Mouse (Mus musculus) myocyte (in vitro differentiated cells): ENCODE results near the gene Pilra. TPM values are rescaled to one million over a fixed set of nuclear protein-coding genes. Genes with fewer than 3 reads are reported as not detected.

Source experiments
- H3K27me3 ChIP-seq: one replicate; pipeline ENCODE4 v1.6.1; 2011; ENCODE audit not compliant: control insufficient read depth, insufficient read depth, insufficient read length
- H3K36me3 ChIP-seq: one replicate; pipeline ENCODE4 v1.6.1; 2011; ENCODE audit not compliant: control insufficient read depth, insufficient read depth
- H3K4me2 ChIP-seq: one replicate; pipeline ENCODE4 v1.6.1; 2011; ENCODE audit warnings: low read depth, control low read depth
- H3K4me3 ChIP-seq: one replicate; pipeline ENCODE4 v1.5.1; 2011; ENCODE audit warnings: mild to moderate bottlenecking, control low read depth, moderate library complexity
- H3K79me2 ChIP-seq: one replicate; pipeline ENCODE4 v1.6.1; 2011; ENCODE audit not compliant: control insufficient read depth, insufficient read depth
- H3ac ChIP-seq: one replicate; pipeline ENCODE4 v1.6.1; 2011; ENCODE audit not compliant: control insufficient read depth, insufficient read length
- CEBPB ChIP-seq: IDR thresholded peaks from 2 replicates; pipeline ENCODE4 v1.6.1; 2011; ENCODE audit warnings: mild to moderate bottlenecking, moderate library complexity; ENCODE audit not compliant: poor library complexity, insufficient read depth, severe bottlenecking
- E2F4 ChIP-seq: IDR thresholded peaks from one replicate; pipeline ENCODE4 v1.6.1; 2011; ENCODE audit warnings: mild to moderate bottlenecking, control low read depth, moderate library complexity; ENCODE audit not compliant: insufficient read depth
- MAX ChIP-seq: IDR thresholded peaks from one replicate; pipeline ENCODE4 v1.6.1; 2011; ENCODE audit warnings: low read depth, mild to moderate bottlenecking, control low read depth
- MYOD1 ChIP-seq, 3 experiments: IDR thresholded peaks; one replicate each; pipeline ENCODE4 v1.6.1; 2011; ENCODE audit warnings: control low read depth in 2 of 3, low read depth in 2 of 3, mild to moderate bottlenecking in 2 of 3, moderate library complexity in 1 of 3; ENCODE audit not compliant: insufficient read length in 2 of 3, control insufficient read depth in 1 of 3
- MYOG ChIP-seq, 3 experiments: IDR thresholded peaks; one replicate each; pipeline ENCODE4 v1.6.1; 2011; ENCODE audit warnings: control low read depth in 2 of 3, low read depth in 2 of 3, mild to moderate bottlenecking in 2 of 3; ENCODE audit not compliant: insufficient read length in 2 of 3, control insufficient read depth in 1 of 3, insufficient read depth in 1 of 3
- POLR2A ChIP-seq: IDR thresholded peaks from one replicate; pipeline ENCODE4 v1.6.1; 2011; ENCODE audit warnings: low read depth, mild to moderate bottlenecking, control low read depth, moderate library complexity; ENCODE audit not compliant: insufficient read length
- POLR2AphosphoS2 ChIP-seq: IDR thresholded peaks from one replicate; pipeline ENCODE4 v1.6.1; 2011; ENCODE audit warnings: low read depth, control low read depth; ENCODE audit not compliant: insufficient read length
- REST ChIP-seq: IDR thresholded peaks from one replicate; pipeline ENCODE4 v1.6.1; 2011; ENCODE audit warnings: mild to moderate bottlenecking, control low read depth, moderate library complexity; ENCODE audit not compliant: insufficient read depth, insufficient read length
- SRF ChIP-seq: IDR thresholded peaks from one replicate; pipeline ENCODE4 v1.6.1; 2011; ENCODE audit warnings: low read depth; ENCODE audit not compliant: control insufficient read depth, insufficient read length
- TCF12 ChIP-seq: IDR thresholded peaks from one replicate; pipeline ENCODE4 v1.6.1; 2011; ENCODE audit warnings: mild to moderate bottlenecking, control low read depth; ENCODE audit not compliant: poor library complexity, insufficient read depth, severe bottlenecking
- TCF3 ChIP-seq: IDR thresholded peaks from one replicate; pipeline ENCODE4 v1.6.1; 2011; ENCODE audit warnings: low read depth, control low read depth; ENCODE audit not compliant: insufficient read length
- USF1 ChIP-seq: IDR thresholded peaks from one replicate; pipeline ENCODE4 v1.6.1; 2011; ENCODE audit warnings: low read depth, mild to moderate bottlenecking, control low read depth, moderate library complexity
- polyA plus RNA-seq: library from polyadenylated mRNA; unstranded; fragments of >200 nt; fragmentation: generic; extraction: Trizol; gene quantifications from one replicate; pipeline ENCODE4 v1.2.1, GENCODE M21; 2012; ENCODE audit warnings: missing spikeins

Pilra gene
- polyA plus RNA-seq, 1 experiment: 0.05 TPM

- H3K36me3 ChIP-seq: peaks cover 22% of the 10 kb centered on the region
- no peak overlapping the region for H3K4me3 ChIP-seq
These were observed 53.1 kb downstream of the Pilra start for GRCm38 (mm10) chr5:137782776-137783522.

GRCm38 (mm10) chr5:137781661-137782060 is 54.4 kb downstream of the Pilra start:
- peaks cover 24% of the 10 kb centered on the region for H3K79me2 ChIP-seq
- H3ac ChIP-seq: no peak overlapping the region
- no peaks in the 10 kb centered on the region for H3K27me3 ChIP-seq
- no peak overlapping the region for H3K4me3 ChIP-seq
- TF ChIP-seq SRF (no peak), REST (no peak), E2F4 (no peak), MAX (no peak), TCF12 (no peak), USF1 (no peak), MYOD1 (IDR thresholded peaks at IDR 0.05; ENCODE audit: control insufficient read depth in 1 of 3, insufficient read length in 2 of 3, low read depth in 2 of 3) (no peak), CEBPB (no peak), POLR2AphosphoS2 (no peak), MYOG (IDR thresholded peaks at IDR 0.05; ENCODE audit: control insufficient read depth in 1 of 3, insufficient read depth in 1 of 3, insufficient read length in 2 of 3, low read depth in 2 of 3) (no peak), TCF3 (no peak), POLR2A (no peak)
- no peak overlapping the region for H3K4me2 ChIP-seq
- H3K36me3 ChIP-seq: peaks cover 22% of the 10 kb centered on the region

More at GRCm38 (mm10) chr5:137782776-137783522, 53.1 kb downstream of the Pilra start:
- no peak overlapping the region for H3ac ChIP-seq
- H3K4me2 ChIP-seq: peak overlapping the region; percentile 89
- TF ChIP-seq MYOD1 (IDR thresholded peaks at IDR 0.05; ENCODE audit: control insufficient read depth in 1 of 3, insufficient read length in 2 of 3, low read depth in 2 of 3) (no peak), CEBPB (no peak), TCF12 (no peak), MAX (no peak)
- no peaks in the 10 kb centered on the region for H3K27me3 ChIP-seq
- peaks cover 24% of the 10 kb centered on the region for H3K79me2 ChIP-seq

- peak; percentile 61 for TF ChIP-seq POLR2AphosphoS2
- TF ChIP-seq TCF3: no peak
These were observed 56.8 kb downstream of the Pilra start for GRCm38 (mm10) chr5:137779053-137779933.

GRCm38 (mm10) chr5:137778635-137779034 is 57.4 kb downstream of the Pilra start, which contains the start of gene Ppp1r35:
TSS of gene Ppp1r35 (plus strand) at chr5:137778849.
- Histone ChIP-seq H3K79me2 (peaks cover 5% of the 10 kb centered on the region), H3K4me2 (peak within 1 kb of the TSS; percentile 86), H3ac (peak within 1 kb of the TSS; percentile 11), H3K4me3 (peak within 1 kb of the TSS; percentile 57), H3K36me3 (peaks cover 22% of the 10 kb centered on the region), H3K27me3 (no peaks in the 10 kb centered on the region)
- TF ChIP-seq POLR2AphosphoS2: peak; percentile 75
- TF ChIP-seq REST: no peak
- TF ChIP-seq TCF12: no peak
- peak; percentile 61 for TF ChIP-seq POLR2A
- TF ChIP-seq TCF3: no peak
- TF ChIP-seq CEBPB: no peak

More at GRCm38 (mm10) chr5:137779053-137779933, 56.8 kb downstream of the Pilra start:
- H3ac ChIP-seq: peak overlapping the region; percentile 11
- H3K36me3 ChIP-seq: peaks cover 22% of the 10 kb centered on the region
- H3K4me3 ChIP-seq: peak overlapping the region; percentile 57
- H3K4me2 ChIP-seq: peak overlapping the region; percentile 66
- H3K79me2 ChIP-seq: peaks cover 12% of the 10 kb centered on the region
- no peaks in the 10 kb centered on the region for H3K27me3 ChIP-seq

GRCm38 (mm10) chr5:137777267-137777845 is 58.7 kb downstream of the Pilra start:
- Histone ChIP-seq H3K36me3 (peaks cover 18% of the 10 kb centered on the region), H3K4me2 (peak overlapping the region; percentile 18), H3K27me3 (no peaks in the 10 kb centered on the region), H3K4me3 (no peak overlapping the region), H3ac (no peak overlapping the region), H3K79me2 (no peaks in the 10 kb centered on the region)
- TF ChIP-seq SRF (no peak), REST (no peak), POLR2AphosphoS2 (no peak), E2F4 (no peak), MYOG (IDR thresholded peaks at IDR 0.05; ENCODE audit: control insufficient read depth in 1 of 3, insufficient read depth in 1 of 3, insufficient read length in 2 of 3, low read depth in 2 of 3) (no peak), TCF12 (no peak), MAX (no peak), USF1 (no peak), MYOD1 (IDR thresholded peaks at IDR 0.05; ENCODE audit: control insufficient read depth in 1 of 3, insufficient read length in 2 of 3, low read depth in 2 of 3) (no peak), TCF3 (no peak), CEBPB (no peak), POLR2A (no peak)
